Mouse (Mus musculus): ENCODE measurements around the gene Mapk10.

GRCm38 (mm10) chr5:102859749-102860148 lies 351.4 kb downstream of the Mapk10 start:
- TF ChIP-seq CTCF (IDR thresholded peaks at IDR 0.05; ENCODE audit: insufficient read depth, low read length), result no peak
- TF ChIP-seq POLR2A (IDR thresholded peaks at IDR 0.05; ENCODE audit: borderline replicate concordance, extremely low read depth, low read depth, low read length), result no peak
